Mouse (Mus musculus) forebrain, embryonic 15.5 days (tissue): ENCODE results near the gene Mmp7. TPM values are rescaled to one million over a fixed set of nuclear protein-coding genes. Genes with fewer than 3 reads are reported as not detected.

Source experiments
- ATAC-seq: fragments of 200-750 bp; cut with Nextera tagmentation; replicated peaks from 2 replicates; pipeline ENCODE4 v1.8.0; 2017; ENCODE audit warnings: mild to moderate bottlenecking, moderate TSS enrichment, moderate library complexity
- H3K27ac ChIP-seq: fragments of 300-500 bp; sonication (generic); replicated peaks from 2 replicates; pipeline ENCODE4 v1.5.1; 2015; ENCODE audit warnings: mild to moderate bottlenecking, inconsistent platforms
- H3K27me3 ChIP-seq: fragments of 300-500 bp; sonication (generic); 2 replicates; pipeline ENCODE4 v1.6.1; 2015; ENCODE audit warnings: inconsistent platforms
- H3K36me3 ChIP-seq: fragments of 300-500 bp; sonication (generic); 2 replicates; pipeline ENCODE4 v1.6.1; 2015; ENCODE audit warnings: mild to moderate bottlenecking, inconsistent platforms
- H3K4me1 ChIP-seq: fragments of 300-500 bp; sonication (generic); 2 replicates; pipeline ENCODE4 v1.6.1; 2015; ENCODE audit warnings: inconsistent platforms
- H3K4me2 ChIP-seq: fragments of 300-500 bp; sonication (generic); replicated peaks from 2 replicates; pipeline ENCODE4 v1.6.1; 2015; ENCODE audit warnings: mild to moderate bottlenecking, inconsistent platforms
- H3K4me3 ChIP-seq: fragments of 300-500 bp; sonication (generic); 2 replicates; pipeline ENCODE4 v1.5.1; 2015; ENCODE audit warnings: mild to moderate bottlenecking, inconsistent platforms
- H3K9ac ChIP-seq: fragments of 300-500 bp; sonication (generic); replicated peaks from 2 replicates; pipeline ENCODE4 v1.6.1; 2015; ENCODE audit warnings: mild to moderate bottlenecking, inconsistent platforms
- H3K9me3 ChIP-seq: fragments of 300-500 bp; sonication (generic); 2 replicates; pipeline ENCODE4 v1.6.1; 2016; ENCODE audit warnings: inconsistent platforms
- WGBS: fragments of 180-500 bp; shearing (Covaris S2); methylation state at CpG from one replicate; pipeline ENCODE4 v1.1.7; 2015; ENCODE audit warnings: mixed read lengths; 5-methylcytosine and 5-hydroxymethylcytosine counted together
- polyA plus RNA-seq: library from polyadenylated mRNA; unstranded; fragments of >200 nt; fragmentation: Nextera tagmentation; extraction: Ambion mirVana; gene quantifications from 2 replicates; pipeline ENCODE4 v1.2.1, GENCODE M21; 2015

Mmp7 gene
- polyA plus RNA-seq, 1 experiment from 2014 or later, result not detected

DNA sequence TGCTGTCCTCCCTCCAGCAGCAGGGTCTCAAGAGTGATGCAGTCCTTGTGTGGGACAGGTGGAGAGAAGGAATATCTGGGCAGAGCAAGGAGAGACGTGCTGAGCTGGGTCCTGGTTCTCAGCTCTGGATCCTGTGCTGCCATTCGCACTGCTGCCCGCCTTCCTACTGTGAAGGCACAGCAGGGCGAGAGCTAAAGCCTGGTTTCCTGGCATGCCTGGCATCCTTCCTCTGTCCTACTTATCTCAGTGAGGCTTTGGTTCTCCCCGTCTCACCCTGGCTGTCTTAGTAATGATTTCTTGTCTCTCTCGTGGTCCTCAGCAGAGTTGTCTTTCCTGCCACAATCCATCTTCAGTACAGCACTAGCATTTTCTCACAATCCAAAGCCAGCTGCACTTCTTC, 2.1 kb upstream of the Mmp7 start:
- H3K27me3 ChIP-seq, result no peaks in the 10 kb centered on the region
- no peak for ATAC-seq
- H3K9ac ChIP-seq, result no peak overlapping the region
- H3K4me2 ChIP-seq, result no peak overlapping the region
- no peaks in the 10 kb centered on the region for H3K36me3 ChIP-seq
- no peak overlapping the region for H3K4me3 ChIP-seq
- WGBS, result 60% methylated on average over 6 of the region's 6 CpGs
- no peak overlapping the region for H3K27ac ChIP-seq
- H3K9me3 ChIP-seq, result no peaks in the 10 kb centered on the region
- H3K4me1 ChIP-seq, result no peaks in the 10 kb centered on the region

GRCm38 (mm10) chr9:7693961-7694360, 2.1 kb downstream of the Mmp7 start:
- no peak overlapping the region for H3K27ac ChIP-seq
- no peak overlapping the region for H3K9ac ChIP-seq
- no peaks in the 10 kb centered on the region for H3K36me3 ChIP-seq
- H3K9me3 ChIP-seq, result no peaks in the 10 kb centered on the region
- no peak overlapping the region for H3K4me3 ChIP-seq
- H3K27me3 ChIP-seq, result no peaks in the 10 kb centered on the region
- no peak for ATAC-seq
- H3K4me2 ChIP-seq, result no peak overlapping the region
- no peaks in the 10 kb centered on the region for H3K4me1 ChIP-seq
- WGBS, result 93% methylated on average over 3 of the region's 3 CpGs

DNA sequence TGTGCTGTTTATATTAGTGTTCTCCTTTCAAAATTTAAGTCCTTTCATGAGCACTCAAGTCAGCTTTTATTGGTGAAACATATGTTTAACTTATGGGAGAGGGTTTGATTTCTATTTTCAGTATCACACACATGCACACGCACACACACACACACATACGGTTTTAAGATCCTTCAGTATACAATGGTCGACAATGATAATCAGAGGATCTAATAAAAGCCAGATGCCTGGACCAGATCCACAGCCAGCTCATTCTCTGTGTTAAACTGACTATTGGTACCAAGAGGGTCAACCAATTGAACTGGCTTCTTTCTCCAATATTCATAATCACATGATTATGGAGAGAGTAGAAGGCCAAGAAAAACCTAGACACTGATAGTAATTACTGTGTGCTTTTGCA, 3.8 kb downstream of the Mmp7 start:
- Histone ChIP-seq H3K27ac (no peak overlapping the region), H3K4me2 (no peak overlapping the region), H3K27me3 (no peaks in the 10 kb centered on the region), H3K4me1 (no peaks in the 10 kb centered on the region), H3K4me3 (no peak overlapping the region), H3K9me3 (no peaks in the 10 kb centered on the region), H3K36me3 (no peaks in the 10 kb centered on the region), H3K9ac (no peak overlapping the region)
- 89% methylated on average over 3 of the region's 3 CpGs for WGBS
- ATAC-seq, result no peak

DNA sequence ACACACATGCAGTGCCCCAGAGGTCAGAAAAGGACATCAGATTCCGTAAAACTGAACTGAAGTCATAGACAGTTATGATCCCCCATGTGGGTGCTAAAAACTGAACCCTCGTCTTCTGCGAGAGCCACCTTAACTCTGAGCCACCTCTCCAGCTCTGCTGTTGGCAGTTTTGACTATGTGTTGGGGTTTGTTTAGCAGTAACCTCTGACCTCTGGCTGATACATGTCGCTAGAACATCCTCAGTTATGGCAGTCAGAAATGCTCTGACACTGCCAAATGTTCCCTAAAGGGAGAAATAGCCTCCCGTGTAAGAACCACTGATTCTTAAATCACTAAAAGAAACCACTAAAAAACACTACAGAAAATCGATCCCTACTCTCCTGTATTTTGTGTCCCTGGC, 16.8 kb downstream of the Mmp7 start:
- ATAC-seq, result no peak
- Histone ChIP-seq H3K27ac (no peak overlapping the region), H3K9ac (no peak overlapping the region), H3K4me1 (no peaks in the 10 kb centered on the region), H3K9me3 (no peaks in the 10 kb centered on the region), H3K27me3 (no peaks in the 10 kb centered on the region), H3K4me3 (no peak overlapping the region), H3K36me3 (no peaks in the 10 kb centered on the region), H3K4me2 (no peak overlapping the region)
- 79% methylated on average over 6 of the region's 6 CpGs for WGBS

GRCm38 (mm10) chr9:7711196-7711595, 19.3 kb downstream of the Mmp7 start:
- Histone ChIP-seq H3K4me3 (no peak overlapping the region), H3K36me3 (no peaks in the 10 kb centered on the region), H3K9me3 (no peaks in the 10 kb centered on the region), H3K9ac (no peak overlapping the region), H3K27me3 (no peaks in the 10 kb centered on the region), H3K4me1 (no peaks in the 10 kb centered on the region), H3K4me2 (no peak overlapping the region), H3K27ac (no peak overlapping the region)
- 67% methylated on average over 4 of the region's 4 CpGs for WGBS
- no peak for ATAC-seq

GRCm38 (mm10) chr9:7714062-7714907, 22.4 kb downstream of the Mmp7 start:
- Histone ChIP-seq H3K9me3 (no peaks in the 10 kb centered on the region), H3K36me3 (no peaks in the 10 kb centered on the region), H3K27me3 (no peaks in the 10 kb centered on the region), H3K4me3 (no peak overlapping the region), H3K9ac (no peak overlapping the region), H3K4me1 (no peaks in the 10 kb centered on the region), H3K27ac (no peak overlapping the region), H3K4me2 (no peak overlapping the region)
- ATAC-seq, result peak; percentile 62
- WGBS, result 43% methylated on average over 4 of the region's 4 CpGs

- Histone ChIP-seq H3K4me3 (no peak overlapping the region), H3K4me1 (no peaks in the 10 kb centered on the region), H3K9ac (no peak overlapping the region), H3K4me2 (no peak overlapping the region), H3K9me3 (no peaks in the 10 kb centered on the region), H3K27me3 (no peaks in the 10 kb centered on the region), H3K27ac (no peak overlapping the region), H3K36me3 (no peaks in the 10 kb centered on the region)
- 74% methylated on average over 2 of the region's 2 CpGs for WGBS
- peak; percentile 60; the same call in 1 of the 2 replicates for ATAC-seq
Observed at GRCm38 (mm10) chr9:7714908-7715175, 23.0 kb downstream of the Mmp7 start.

- H3K27ac ChIP-seq, result no peak overlapping the region
- no peaks in the 10 kb centered on the region for H3K9me3 ChIP-seq
- no peak overlapping the region for H3K4me3 ChIP-seq
- WGBS, result 97% methylated on average over 1 of the region's 1 CpGs
- ATAC-seq, result no peak
- no peaks in the 10 kb centered on the region for H3K4me1 ChIP-seq
- no peaks in the 10 kb centered on the region for H3K27me3 ChIP-seq
- no peak overlapping the region for H3K4me2 ChIP-seq
- H3K36me3 ChIP-seq, result no peaks in the 10 kb centered on the region
- H3K9ac ChIP-seq, result no peak overlapping the region
Observed at GRCm38 (mm10) chr9:7721543-7721942, 29.7 kb downstream of the Mmp7 start.

DNA sequence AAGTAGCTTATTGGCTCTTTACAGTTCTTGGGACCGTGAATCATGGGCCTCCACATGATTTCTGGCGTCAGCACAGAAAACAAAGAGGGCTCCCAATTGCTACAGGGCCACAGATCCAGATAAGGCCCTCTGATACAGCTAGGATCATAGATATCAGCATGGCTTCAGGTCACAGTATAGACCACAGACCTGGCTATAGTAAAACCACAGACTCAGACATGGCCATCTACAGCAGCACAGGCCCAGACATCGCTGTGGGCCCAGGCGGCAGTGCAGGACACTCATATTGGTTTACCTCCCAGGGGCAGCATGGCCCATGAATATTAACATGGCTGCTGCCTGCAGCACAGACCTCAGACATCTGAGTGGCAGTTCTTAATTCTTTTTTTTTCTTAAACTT, 37.1 kb downstream of the Mmp7 start:
- no peak for ATAC-seq
- H3K9me3 ChIP-seq, result no peaks in the 10 kb centered on the region
- H3K9ac ChIP-seq, result no peak overlapping the region
- WGBS, result 89% methylated on average over 4 of the region's 4 CpGs
- H3K36me3 ChIP-seq, result no peaks in the 10 kb centered on the region
- H3K4me1 ChIP-seq, result no peaks in the 10 kb centered on the region
- no peak overlapping the region for H3K4me3 ChIP-seq
- H3K27me3 ChIP-seq, result no peaks in the 10 kb centered on the region
- no peak overlapping the region for H3K4me2 ChIP-seq
- H3K27ac ChIP-seq, result no peak overlapping the region

DNA sequence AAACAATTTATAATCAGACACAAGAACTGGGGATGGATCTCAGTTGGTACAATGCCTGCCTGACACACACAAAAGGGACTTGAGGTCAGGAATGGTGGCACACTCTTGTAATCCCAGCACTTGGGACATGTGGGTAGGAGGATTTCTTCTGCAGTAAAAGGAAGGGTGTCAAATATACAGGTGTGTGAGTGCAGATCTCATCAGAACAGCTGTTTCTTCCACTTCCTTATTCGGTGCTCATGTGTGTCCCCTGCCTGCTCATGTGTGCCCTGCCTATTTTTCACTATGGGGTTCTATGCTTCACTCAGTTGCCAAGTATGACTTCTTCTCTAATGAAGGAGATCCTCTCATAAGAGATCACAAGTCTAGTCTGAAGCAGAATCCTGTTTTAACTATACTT, 50.8 kb downstream of the Mmp7 start:
- Histone ChIP-seq H3K27ac (no peak overlapping the region), H3K27me3 (no peaks in the 10 kb centered on the region), H3K4me2 (no peak overlapping the region), H3K9ac (no peak overlapping the region), H3K4me3 (no peak overlapping the region), H3K4me1 (no peaks in the 10 kb centered on the region), H3K36me3 (no peaks in the 10 kb centered on the region), H3K9me3 (no peaks in the 10 kb centered on the region)
- WGBS, result 96% methylated on average over 1 of the region's 1 CpGs
- no peak for ATAC-seq

- Histone ChIP-seq H3K27me3 (no peaks in the 10 kb centered on the region), H3K9ac (no peak overlapping the region), H3K4me2 (no peak overlapping the region), H3K36me3 (no peaks in the 10 kb centered on the region), H3K27ac (no peak overlapping the region), H3K4me1 (no peaks in the 10 kb centered on the region), H3K9me3 (no peaks in the 10 kb centered on the region), H3K4me3 (no peak overlapping the region)
- no peak for ATAC-seq
- 66% methylated on average over 1 of the region's 1 CpGs for WGBS
Observed at GRCm38 (mm10) chr9:7744156-7744555, 52.3 kb downstream of the Mmp7 start.

DNA sequence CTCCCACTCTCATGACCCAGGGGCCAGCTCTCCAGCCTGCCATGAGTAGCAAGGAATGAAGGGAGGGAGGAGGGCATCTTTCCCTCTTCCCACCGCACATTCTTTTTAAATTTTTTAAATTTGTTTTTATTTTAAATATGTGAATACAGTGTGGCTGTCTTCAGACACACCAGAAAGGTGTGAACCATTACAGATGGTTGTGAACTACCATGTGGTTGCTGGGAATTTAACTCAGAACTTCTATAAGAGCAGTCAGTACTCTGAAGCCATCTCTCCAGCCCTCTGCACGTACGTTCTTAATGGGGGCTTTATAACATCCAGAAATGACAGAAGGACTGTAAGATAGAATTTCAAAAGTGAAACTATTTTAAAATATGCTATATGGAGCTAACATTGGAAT, 57.0 kb downstream of the Mmp7 start:
- no peak for ATAC-seq
- H3K9ac ChIP-seq, result no peak overlapping the region
- H3K9me3 ChIP-seq, result no peaks in the 10 kb centered on the region
- no peaks in the 10 kb centered on the region for H3K27me3 ChIP-seq
- H3K36me3 ChIP-seq, result no peaks in the 10 kb centered on the region
- no peak overlapping the region for H3K4me2 ChIP-seq
- no peak overlapping the region for H3K27ac ChIP-seq
- no peak overlapping the region for H3K4me3 ChIP-seq
- whole genome bisulfite sequencing, result 89% methylated on average over 3 of the region's 3 CpGs
- H3K4me1 ChIP-seq, result no peaks in the 10 kb centered on the region
